Mouse (Mus musculus) mammary gland, adult 2 months (tissue): ENCODE measurements around the gene Ptpn11. TPM values are rescaled to one million over a fixed set of nuclear protein-coding genes. Genes with fewer than 3 reads are reported as not detected.

Experiments used
- polyA plus RNA-seq: library from polyadenylated mRNA; depleted of rRNA; stranded (reverse); fragments of >200 nt; gene quantifications from 2 replicates; pipeline ENCODE4 v1.2.3, GENCODE M21; 2012; ENCODE audit warnings: low replicate concordance; rRNA removed

The Ptpn11 gene
- 27.0 and 34.2 TPM in 2 replicates for polyA plus RNA-seq

DNA sequence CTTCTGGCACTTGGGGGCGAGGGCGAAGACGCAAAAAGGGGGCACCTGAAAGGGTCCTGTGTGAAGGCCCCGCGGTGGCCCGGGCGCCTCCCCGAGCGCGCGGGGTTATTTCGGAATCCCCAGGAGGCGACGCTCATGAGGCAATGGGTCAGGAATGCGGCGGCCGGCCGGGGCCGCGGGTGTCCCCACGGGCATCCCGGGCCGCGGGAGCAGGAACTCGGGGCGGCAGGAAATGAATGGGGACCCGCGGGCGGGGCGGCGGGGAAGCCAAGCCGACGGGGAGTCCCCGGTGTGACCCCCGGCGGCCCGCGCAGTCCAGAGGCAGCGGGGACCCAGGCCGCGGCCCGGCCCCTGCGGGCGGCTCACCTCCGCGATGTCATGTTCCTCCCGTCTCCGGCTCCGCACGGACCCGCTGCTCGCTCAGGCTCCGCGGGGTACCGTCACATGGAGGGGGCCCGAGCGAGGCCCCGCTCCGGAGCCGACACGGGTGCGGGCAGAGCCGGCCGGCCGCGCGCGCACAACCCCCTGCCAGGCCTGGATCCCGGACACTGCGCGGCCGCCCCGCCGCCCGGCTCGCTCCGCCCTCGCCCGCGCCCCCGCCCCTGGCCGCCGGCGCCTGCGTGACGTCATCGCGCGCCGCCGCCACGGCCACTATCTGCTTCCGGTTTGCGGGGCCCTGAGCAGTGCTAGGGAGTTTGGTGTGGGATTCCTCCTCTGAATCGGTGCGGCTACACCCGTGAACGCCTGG, at the start of gene Ptpn11:
Ptpn11 (minus strand) TSS at position 562 of the 748 bp plus-strand sequence.

GRCm38 (mm10) chr5:121219980-121220731, 29.0 kb upstream of the Ptpn11 start, which contains the start of gene Hectd4:
Gene Hectd4, plus strand, starts transcription at chr5:121220219.

DNA sequence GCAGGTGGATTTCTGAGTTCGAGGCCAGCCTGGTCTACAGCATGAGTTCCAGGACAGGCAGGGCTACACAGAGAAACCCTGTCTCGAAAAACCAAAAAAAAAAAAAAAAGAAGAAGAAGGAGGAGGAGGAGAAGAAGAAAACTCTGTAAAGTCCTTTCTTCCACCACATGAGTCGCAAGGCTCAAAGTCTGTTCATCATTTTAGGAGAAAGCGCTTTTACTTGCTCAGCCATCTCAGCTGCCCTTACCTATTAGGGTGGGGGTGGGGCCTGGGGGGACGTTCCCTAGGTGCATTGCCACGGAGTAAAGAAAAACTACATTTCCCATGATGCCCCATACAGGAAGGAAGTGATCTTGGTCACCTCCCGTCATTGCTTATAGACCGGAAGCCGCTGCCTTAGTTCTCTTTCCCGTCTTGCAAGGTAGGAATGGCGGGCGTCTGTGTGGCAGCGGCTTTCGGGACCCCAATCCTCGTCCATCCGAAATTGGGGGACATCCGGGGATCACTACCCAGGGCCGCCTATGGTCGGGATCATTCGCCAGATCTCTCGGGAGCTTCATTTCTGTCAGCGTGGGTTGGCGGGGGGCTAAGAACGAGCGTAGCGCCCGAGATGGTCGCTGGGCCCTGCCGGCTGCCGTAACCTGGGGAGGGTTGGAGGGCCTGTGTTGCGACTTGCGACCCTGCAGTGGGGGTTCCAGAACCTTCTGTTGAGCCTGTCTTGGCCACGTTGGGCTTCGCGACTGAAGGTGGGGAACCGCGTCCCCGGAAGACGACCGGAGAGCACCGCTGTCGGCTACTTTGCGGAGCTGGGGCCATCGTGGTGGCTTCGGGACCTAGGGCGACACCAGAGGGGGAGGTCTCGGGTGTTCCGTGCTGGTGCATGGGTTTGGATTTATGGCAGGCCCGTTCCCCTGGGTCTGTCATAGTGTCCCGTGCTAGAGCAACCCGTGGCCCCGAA, 13.2 kb upstream of the Ptpn11 start, which contains the start of gene Rpl6:
Rpl6 (plus strand) TSS at position 350 of the 958 bp plus-strand sequence.

Other genes starting within 250 kb of the Ptpn11 start
- 0.04 TPM in 1 of 2 replicates, not detected in the other for gene Rph3a, start 181.3 kb downstream of the Ptpn11 start, polyA plus RNA-seq
- gene Rpl6, start 13.1 kb upstream of the Ptpn11 start, polyA plus RNA-seq, result 255 and 291 TPM in 2 replicates
- gene Hectd4, start 28.8 kb upstream of the Ptpn11 start, polyA plus RNA-seq, result 16.3 and 20.2 TPM in 2 replicates
- 86.6 and 112 TPM in 2 replicates for gene Trafd1, start 194.2 kb upstream of the Ptpn11 start, polyA plus RNA-seq
- gene Naa25, start 206.5 kb upstream of the Ptpn11 start, polyA plus RNA-seq, result 8.0 and 14.5 TPM in 2 replicates